Mouse (Mus musculus) limb, embryonic 12.5 days (tissue): ENCODE results near the gene Khdc4. TPM values are rescaled to one million over a fixed set of nuclear protein-coding genes. Genes with fewer than 3 reads are reported as not detected.
A peak's percentile ranks its signal among the peaks of the same experiment; 100 is the strongest.
"Not testable (repeated sequence)": the region's sequence is repeated elsewhere in the genome, so short reads cannot be mapped to it uniquely, and the experiment has no call there.

Experiments used
- ATAC-seq: fragments of 200-750 bp; cut with Nextera tagmentation; 2 replicates; pipeline ENCODE4 v1.8.0; 2017; ENCODE audit warnings: low read depth, moderate TSS enrichment; ENCODE audit not compliant: insufficient number of reproducible peaks, insufficient read depth, low FRiP score, low TSS enrichment
- H3K27ac ChIP-seq: fragments of 300-500 bp; sonication (generic); 2 replicates; pipeline ENCODE4 v1.5.1; 2016; ENCODE audit warnings: mild to moderate bottlenecking, moderate library complexity
- H3K27me3 ChIP-seq: fragments of 300-500 bp; sonication (generic); 2 replicates; pipeline ENCODE4 v1.6.1; 2016; ENCODE audit warnings: mild to moderate bottlenecking, moderate library complexity
- H3K36me3 ChIP-seq: fragments of 300-500 bp; sonication (generic); 2 replicates; pipeline ENCODE4 v1.6.1; 2016; ENCODE audit warnings: mild to moderate bottlenecking, moderate library complexity
- H3K4me1 ChIP-seq: fragments of 300-500 bp; sonication (generic); replicated peaks from 2 replicates; pipeline ENCODE4 v1.6.1; 2016
- H3K4me2 ChIP-seq: fragments of 300-500 bp; sonication (generic); 2 replicates; pipeline ENCODE4 v1.6.1; 2016; ENCODE audit warnings: mild to moderate bottlenecking, moderate library complexity
- H3K4me3 ChIP-seq: fragments of 300-500 bp; sonication (generic); replicated peaks from 2 replicates; pipeline ENCODE4 v1.5.1; 2016; ENCODE audit warnings: mild to moderate bottlenecking
- H3K9ac ChIP-seq: fragments of 300-500 bp; sonication (generic); replicated peaks from 2 replicates; pipeline ENCODE4 v1.6.1; 2016; ENCODE audit warnings: mild to moderate bottlenecking, moderate library complexity
- H3K9me3 ChIP-seq: fragments of 300-500 bp; sonication (generic); 2 replicates; pipeline ENCODE4 v1.6.1; 2016; ENCODE audit warnings: mild to moderate bottlenecking, moderate library complexity
- WGBS: fragments of 180-500 bp; shearing (Covaris S2); methylation state at CpG from one replicate; pipeline ENCODE4 v1.1.7; 2016; 5-methylcytosine and 5-hydroxymethylcytosine counted together
- polyA plus RNA-seq: library from polyadenylated mRNA; unstranded; fragments of >200 nt; fragmentation: Nextera tagmentation; extraction: Ambion mirVana; gene quantifications from 2 replicates; pipeline ENCODE4 v1.2.1, GENCODE M21; 2016

Gene Khdc4
- polyA plus RNA-seq, 1 experiment from 2014 or later: 127 TPM

DNA sequence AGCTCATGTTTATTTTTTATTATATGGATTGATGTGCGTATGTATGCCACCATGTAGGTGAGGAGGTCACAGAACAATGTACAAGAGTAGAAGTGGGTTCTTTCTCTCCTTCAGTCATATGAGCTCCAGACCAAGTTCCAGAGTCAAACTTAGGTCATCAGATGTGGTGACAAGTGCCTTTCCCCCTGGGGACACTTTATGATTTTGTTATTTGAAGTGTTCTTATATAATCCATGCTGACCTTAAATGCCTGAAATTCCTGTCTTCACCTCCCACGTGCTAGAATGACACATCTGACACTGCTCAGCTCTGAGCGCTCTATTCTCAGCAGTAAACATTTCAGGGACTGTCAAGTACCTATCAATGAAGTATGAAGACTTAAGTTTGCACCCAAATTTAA is 15.6 kb downstream of the Khdc4 start:
- Histone ChIP-seq H3K4me2 (no peak overlapping the region), H3K36me3 (peaks cover 93% of the 10 kb centered on the region), H3K4me3 (no peak overlapping the region), H3K4me1 (no peaks in the 10 kb centered on the region), H3K9me3 (no peaks in the 10 kb centered on the region), H3K9ac (no peak overlapping the region), H3K27me3 (no peaks in the 10 kb centered on the region), H3K27ac (no peak overlapping the region)
- WGBS: 88% methylated on average over 3 of the region's 3 CpGs
- ATAC-seq: no peak

- H3K36me3 ChIP-seq: peaks cover 64% of the 10 kb centered on the region
- no peaks in the 10 kb centered on the region for H3K9me3 ChIP-seq
- no peak for ATAC-seq
- WGBS: 92% methylated on average over 4 of the region's 4 CpGs
- no peak overlapping the region for H3K9ac ChIP-seq
- peaks cover 13% of the 10 kb centered on the region for H3K4me1 ChIP-seq
- no peak overlapping the region for H3K27ac ChIP-seq
- no peaks in the 10 kb centered on the region for H3K27me3 ChIP-seq
- H3K4me2 ChIP-seq: no peak overlapping the region
- no peak overlapping the region for H3K4me3 ChIP-seq
These were observed 28.1 kb downstream of the Khdc4 start for GRCm38 (mm10) chr3:88713709-88714108.

GRCm38 (mm10) chr3:88714725-88715124 is 29.1 kb downstream of the Khdc4 start:
- peaks cover 19% of the 10 kb centered on the region for H3K4me1 ChIP-seq
- H3K27ac ChIP-seq: no peak overlapping the region
- ATAC-seq: no peak
- 62% methylated on average over 2 of the region's 2 CpGs for WGBS
- peaks cover 63% of the 10 kb centered on the region for H3K36me3 ChIP-seq
- H3K9me3 ChIP-seq: no peaks in the 10 kb centered on the region
- H3K4me2 ChIP-seq: no peak overlapping the region
- no peak overlapping the region for H3K4me3 ChIP-seq
- H3K9ac ChIP-seq: no peak overlapping the region
- no peaks in the 10 kb centered on the region for H3K27me3 ChIP-seq

DNA sequence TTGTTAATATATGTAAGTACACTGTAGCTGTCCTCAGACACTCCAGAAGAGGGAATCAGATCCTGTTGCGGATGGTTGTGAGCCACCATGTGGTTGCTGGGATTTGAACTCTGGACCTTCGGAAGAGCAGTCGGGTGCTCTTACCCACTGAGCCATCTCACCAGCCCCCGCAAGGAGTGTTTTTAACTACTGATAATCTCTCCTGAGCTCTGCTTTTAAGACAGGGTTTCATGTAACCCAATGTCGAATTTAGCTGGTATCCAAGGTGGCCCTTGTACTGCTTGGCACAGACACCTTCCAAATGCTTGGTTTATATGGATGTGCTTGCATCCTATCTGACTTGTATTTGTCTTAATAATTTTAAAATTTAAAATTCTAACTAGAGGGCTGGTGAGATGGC is 30.1 kb downstream of the Khdc4 start:
- Histone ChIP-seq H3K36me3 (peaks cover 63% of the 10 kb centered on the region), H3K4me1 (peaks cover 19% of the 10 kb centered on the region)
- not testable (repeated sequence) for H3K9me3 ChIP-seq, H3K4me3 ChIP-seq, H3K27me3 ChIP-seq, H3K9ac ChIP-seq, ATAC-seq, H3K27ac ChIP-seq, H3K4me2 ChIP-seq
- 94% methylated on average over 5 of the region's 5 CpGs for WGBS

DNA sequence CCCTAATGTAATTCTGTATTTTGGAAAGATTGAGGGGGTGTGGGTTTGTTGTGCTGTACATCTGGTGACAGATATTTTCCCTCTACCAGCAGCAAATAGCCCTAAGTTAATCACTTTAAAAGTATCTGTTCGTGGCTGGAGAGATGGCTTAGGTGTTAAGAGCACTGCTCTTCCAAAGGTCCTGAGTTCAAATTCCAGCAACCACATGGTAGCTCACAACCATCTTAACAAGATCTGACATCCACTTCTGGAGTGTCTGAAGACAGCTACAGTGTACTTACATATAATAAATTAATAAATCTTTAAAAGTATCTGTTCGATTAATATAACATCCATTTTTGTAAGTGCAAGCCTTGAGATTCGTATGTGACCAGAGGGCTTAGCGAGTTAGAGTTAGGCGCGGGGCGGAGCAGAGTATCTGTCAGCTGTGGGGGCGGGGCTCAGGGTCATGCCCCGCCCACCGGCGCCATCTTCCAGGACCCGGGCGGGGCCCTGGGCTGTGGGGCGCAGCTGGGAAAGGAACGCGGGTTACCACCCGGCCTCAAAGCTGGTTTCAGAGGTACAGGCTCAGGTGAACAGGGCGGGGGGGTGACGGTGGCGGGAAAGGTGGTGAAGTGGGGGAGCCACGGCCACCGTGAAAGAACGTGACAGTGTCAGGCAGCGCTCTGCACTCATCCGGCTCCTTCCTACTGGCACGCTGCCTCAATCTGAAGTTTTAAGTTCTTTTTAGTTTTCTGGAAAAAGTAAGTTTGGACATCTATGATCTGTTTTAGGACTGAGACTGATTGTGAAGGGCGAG is 31.0 kb downstream of the Khdc4 start, which contains the start of gene Rit1:
TSS of gene Rit1 (plus strand) at position 440 of the 799 bp plus-strand sequence.
- no peaks in the 10 kb centered on the region for H3K27me3 ChIP-seq
- peak within 1 kb of the TSS; percentile 84 for H3K4me2 ChIP-seq
- peak within 1 kb of the TSS; percentile 73 for H3K4me3 ChIP-seq
- peaks cover 19% of the 10 kb centered on the region for H3K4me1 ChIP-seq
- H3K36me3 ChIP-seq: peaks cover 62% of the 10 kb centered on the region
- ATAC-seq: peak; percentile 88
- 2% methylated on average over 27 of the region's 27 CpGs for WGBS
- no peaks in the 10 kb centered on the region for H3K9me3 ChIP-seq
- peak within 1 kb of the TSS; percentile 66; the same call in 1 of the 2 replicates for H3K27ac ChIP-seq
- peak within 1 kb of the TSS; percentile 69 for H3K9ac ChIP-seq

DNA sequence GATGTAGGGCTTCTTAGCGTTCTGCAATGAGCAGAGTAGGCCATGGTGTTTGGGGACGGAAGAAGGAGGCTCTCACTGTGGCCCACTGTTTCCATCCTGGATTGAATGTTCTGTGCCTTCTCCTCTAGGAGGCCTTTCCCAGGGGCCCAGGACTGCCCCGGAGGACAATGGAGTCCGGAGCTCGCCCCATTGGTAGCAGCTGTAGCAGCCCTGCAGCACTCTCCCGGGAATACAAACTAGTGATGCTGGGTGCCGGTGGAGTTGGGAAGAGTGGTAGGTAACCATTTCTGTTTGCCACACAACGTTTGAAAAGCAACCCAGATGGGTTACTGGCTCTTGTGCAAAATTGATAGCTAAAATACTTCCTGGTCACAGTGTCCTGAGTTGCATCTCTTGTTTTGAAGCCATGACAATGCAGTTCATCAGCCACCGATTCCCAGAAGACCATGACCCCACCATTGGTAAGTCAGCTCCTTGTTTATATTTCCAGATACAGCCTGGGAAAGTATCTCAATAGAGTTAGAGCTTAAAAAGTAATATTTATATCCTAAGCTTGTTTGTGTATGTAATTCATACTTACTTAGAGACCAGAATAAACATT is 31.7 kb downstream of the Khdc4 start:
- WGBS: 13% methylated on average over 9 of the region's 9 CpGs

DNA sequence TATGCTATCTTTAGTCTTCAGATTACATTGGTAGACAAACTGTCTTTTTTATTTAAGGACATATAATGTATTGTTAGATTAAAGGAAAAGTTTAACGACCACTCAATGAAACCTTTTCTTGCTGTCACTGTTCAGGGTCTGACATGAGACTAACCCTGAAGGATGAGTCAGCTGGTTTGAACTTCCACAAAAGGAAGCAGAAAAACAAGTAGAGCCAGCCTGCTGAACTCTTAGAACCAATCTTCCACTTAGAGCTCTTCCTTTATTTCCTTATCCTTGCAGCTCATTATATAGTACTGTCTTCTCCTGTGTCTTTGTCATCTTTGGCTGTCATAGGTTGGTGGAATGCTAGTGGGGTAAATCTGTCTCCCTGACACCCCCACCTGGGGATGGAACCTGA is 32.2 kb downstream of the Khdc4 start:
- WGBS: 88% methylated on average over 1 of the region's 1 CpGs
- Histone ChIP-seq H3K4me1 (peaks cover 19% of the 10 kb centered on the region), H3K4me2 (peak overlapping the region; percentile 84), H3K36me3 (peaks cover 52% of the 10 kb centered on the region), H3K4me3 (peak overlapping the region; percentile 15), H3K27me3 (no peaks in the 10 kb centered on the region), H3K27ac (no peak overlapping the region), H3K9me3 (no peaks in the 10 kb centered on the region), H3K9ac (no peak overlapping the region)
- no peak for ATAC-seq

More for the DNA sequence above, 31.7 kb downstream of the Khdc4 start:
- peak overlapping the region; percentile 66; the same call in 1 of the 2 replicates for H3K27ac ChIP-seq
- peak overlapping the region; percentile 84 for H3K4me2 ChIP-seq
- peaks cover 19% of the 10 kb centered on the region for H3K4me1 ChIP-seq
- peak overlapping the region; percentile 69 for H3K9ac ChIP-seq
- peaks cover 57% of the 10 kb centered on the region for H3K36me3 ChIP-seq
- H3K27me3 ChIP-seq: no peaks in the 10 kb centered on the region
- ATAC-seq: no peak
- no peaks in the 10 kb centered on the region for H3K9me3 ChIP-seq
- H3K4me3 ChIP-seq: peak overlapping the region; percentile 73

DNA sequence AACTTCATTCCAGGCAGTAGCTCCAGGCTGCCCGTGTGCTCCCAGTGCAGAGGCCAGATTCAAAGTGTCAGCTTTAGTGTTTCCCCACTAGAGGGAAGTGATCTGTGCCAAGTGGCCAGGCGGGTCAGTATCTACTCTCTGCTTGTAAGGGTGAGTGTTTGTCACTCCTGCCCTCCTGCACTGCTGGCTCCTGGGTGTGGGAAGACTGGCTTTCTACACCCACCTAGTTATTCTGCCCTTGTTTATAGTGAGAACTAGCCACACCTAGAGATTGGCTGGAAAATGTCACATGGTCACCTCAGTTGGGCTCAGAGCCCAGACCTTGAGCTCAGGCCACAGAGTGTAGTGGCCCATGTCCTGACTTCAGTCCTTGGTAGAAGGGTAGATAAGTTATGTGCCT is 33.5 kb downstream of the Khdc4 start:
- Histone ChIP-seq H3K27me3 (no peaks in the 10 kb centered on the region), H3K4me3 (no peak overlapping the region), H3K9me3 (0 out of 2 replicates have a peak, but pooled peaks cover 10% of the 10 kb centered on the region), H3K4me1 (peaks cover 19% of the 10 kb centered on the region), H3K27ac (no peak overlapping the region), H3K4me2 (no peak overlapping the region), H3K9ac (no peak overlapping the region), H3K36me3 (peaks cover 52% of the 10 kb centered on the region)
- 70% methylated on average over 2 of the region's 2 CpGs for WGBS
- ATAC-seq: no peak

- ATAC-seq: no peak
- H3K4me2 ChIP-seq: no peak overlapping the region
- no peak overlapping the region for H3K27ac ChIP-seq
- H3K4me1 ChIP-seq: no peaks in the 10 kb centered on the region
- no peaks in the 10 kb centered on the region for H3K27me3 ChIP-seq
- H3K36me3 ChIP-seq: peaks cover 8% of the 10 kb centered on the region
- H3K9ac ChIP-seq: no peak overlapping the region
- WGBS: 93% methylated on average over 2 of the region's 2 CpGs
- no peak overlapping the region for H3K4me3 ChIP-seq
- no peaks in the 10 kb centered on the region; the same call in 1 of the 2 replicates for H3K9me3 ChIP-seq
These were observed 51.0 kb downstream of the Khdc4 start for GRCm38 (mm10) chr3:88736556-88736955.

- 44% methylated on average over 3 of the region's 3 CpGs for WGBS
- H3K9me3 ChIP-seq: no peaks in the 10 kb centered on the region; the same call in 1 of the 2 replicates
- no peak overlapping the region for H3K4me3 ChIP-seq
- H3K4me2 ChIP-seq: no peak overlapping the region
- no peak for ATAC-seq
- no peaks in the 10 kb centered on the region for H3K27me3 ChIP-seq
- H3K4me1 ChIP-seq: no peaks in the 10 kb centered on the region
- peaks cover 5% of the 10 kb centered on the region for H3K36me3 ChIP-seq
- H3K27ac ChIP-seq: no peak overlapping the region
- H3K9ac ChIP-seq: no peak overlapping the region
These were observed 53.0 kb downstream of the Khdc4 start for GRCm38 (mm10) chr3:88738641-88739040.

- no peak overlapping the region for H3K4me3 ChIP-seq
- H3K36me3 ChIP-seq: peaks cover 14% of the 10 kb centered on the region
- no peak overlapping the region for H3K9ac ChIP-seq
- H3K4me2 ChIP-seq: no peak overlapping the region
- peaks cover 4% of the 10 kb centered on the region; the same call in 1 of the 2 replicates for H3K9me3 ChIP-seq
- WGBS: 100% methylated on average over 3 of the region's 3 CpGs
- H3K27me3 ChIP-seq: no peaks in the 10 kb centered on the region
- no peak for ATAC-seq
- H3K4me1 ChIP-seq: no peaks in the 10 kb centered on the region
- H3K27ac ChIP-seq: no peak overlapping the region
These were observed 54.5 kb downstream of the Khdc4 start for GRCm38 (mm10) chr3:88740147-88740546.
